Mouse (Mus musculus): ENCODE results near the gene Pirt.

Pirt gene

DNA sequence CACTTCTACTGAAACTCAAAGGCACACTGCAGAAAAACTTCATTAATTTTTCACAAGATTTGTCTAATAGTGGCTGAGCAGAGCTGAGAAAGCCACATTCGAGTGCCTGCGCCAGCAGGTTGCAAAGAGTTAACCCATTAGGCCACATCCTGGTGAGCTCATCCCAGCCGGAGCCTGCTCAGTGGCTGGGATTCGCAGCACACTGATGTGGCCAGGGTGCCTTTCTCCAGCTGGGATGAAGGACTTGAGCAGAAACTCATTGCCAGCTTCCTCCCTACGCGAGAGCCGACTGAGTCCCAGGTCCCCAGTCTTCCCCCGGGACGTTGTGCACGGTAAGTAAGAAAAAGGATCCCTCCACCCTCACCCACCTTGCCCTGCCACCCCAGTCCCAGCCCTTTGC, at the start of gene Pirt:
Gene Pirt (plus strand): TSS at position 171 of the 400 bp plus-strand sequence.
- DNase-seq = peak in 1 of 2 experiments; percentile 33

DNA sequence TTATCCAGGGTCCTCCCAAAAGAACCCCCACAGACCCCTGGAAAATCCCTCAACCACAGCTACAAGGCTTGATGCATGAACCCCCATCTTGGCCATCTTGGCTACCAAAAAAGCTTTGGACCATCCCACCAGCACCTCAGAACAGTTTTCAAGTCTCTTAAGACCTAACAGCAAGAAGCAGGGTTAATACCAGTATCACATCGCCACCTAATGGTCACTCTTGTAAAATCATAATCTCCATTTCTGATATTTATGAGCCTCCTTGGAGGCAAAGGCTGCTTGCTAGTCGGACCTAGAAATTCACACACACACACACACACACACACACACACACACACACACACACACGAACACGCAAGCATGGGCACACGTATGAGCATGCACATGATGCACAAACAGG, 40.1 kb upstream of the Pirt start:
- DNase-seq = no peak

DNA sequence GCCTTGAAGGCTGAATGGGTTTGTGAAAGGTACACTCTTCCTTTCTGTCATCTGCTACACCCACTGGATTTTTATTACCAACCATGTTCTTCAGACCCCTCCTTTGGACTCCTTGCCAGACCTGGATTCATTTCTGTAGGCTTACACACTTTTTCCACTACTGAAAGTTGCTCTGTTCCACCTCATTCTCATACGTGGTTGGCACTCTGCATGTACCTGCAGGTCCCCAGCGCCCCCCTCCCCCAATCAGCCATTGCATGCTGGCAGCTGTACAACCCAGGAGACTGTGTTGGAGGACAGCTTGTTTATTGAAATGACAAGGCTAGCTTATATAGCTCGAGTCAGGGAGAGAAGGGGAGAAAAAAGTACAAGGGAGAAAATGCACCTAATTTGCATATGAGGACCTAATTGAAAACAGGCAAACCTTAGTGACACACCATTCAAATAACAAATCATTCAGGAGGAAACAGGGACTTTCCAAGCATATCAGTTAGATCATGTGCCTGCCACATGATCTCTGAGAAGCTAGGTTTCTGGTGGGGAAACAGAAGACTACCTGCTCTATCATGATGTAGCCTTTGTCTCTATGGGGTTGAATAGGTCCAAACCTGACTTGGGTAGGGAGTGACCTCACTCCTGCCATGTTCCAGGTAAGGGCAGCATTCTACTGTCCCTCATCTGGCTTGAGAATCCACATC, 38.9 kb upstream of the Pirt start:
- DNase-seq = no peak

DNA sequence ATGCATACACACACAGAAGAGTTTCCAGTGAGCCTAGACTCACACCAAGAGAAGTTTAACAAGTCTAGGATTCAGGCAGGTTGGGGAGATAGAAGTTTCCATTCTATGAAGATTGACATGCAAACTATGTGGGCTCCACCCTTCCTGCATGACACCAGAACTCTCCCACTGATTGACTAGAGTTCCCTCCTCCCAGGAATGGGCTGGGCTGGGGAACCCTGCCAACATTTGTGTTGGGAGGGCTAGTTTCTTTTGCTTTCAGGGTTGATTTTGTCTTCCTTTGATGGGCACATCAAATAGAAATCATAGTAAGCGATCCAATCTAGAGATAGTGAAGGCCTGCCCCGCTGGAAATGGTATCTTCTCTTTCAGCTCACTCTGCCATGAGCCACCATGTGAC, 30.5 kb upstream of the Pirt start:
- peak; percentile 44 to 64 for DNase-seq

DNA sequence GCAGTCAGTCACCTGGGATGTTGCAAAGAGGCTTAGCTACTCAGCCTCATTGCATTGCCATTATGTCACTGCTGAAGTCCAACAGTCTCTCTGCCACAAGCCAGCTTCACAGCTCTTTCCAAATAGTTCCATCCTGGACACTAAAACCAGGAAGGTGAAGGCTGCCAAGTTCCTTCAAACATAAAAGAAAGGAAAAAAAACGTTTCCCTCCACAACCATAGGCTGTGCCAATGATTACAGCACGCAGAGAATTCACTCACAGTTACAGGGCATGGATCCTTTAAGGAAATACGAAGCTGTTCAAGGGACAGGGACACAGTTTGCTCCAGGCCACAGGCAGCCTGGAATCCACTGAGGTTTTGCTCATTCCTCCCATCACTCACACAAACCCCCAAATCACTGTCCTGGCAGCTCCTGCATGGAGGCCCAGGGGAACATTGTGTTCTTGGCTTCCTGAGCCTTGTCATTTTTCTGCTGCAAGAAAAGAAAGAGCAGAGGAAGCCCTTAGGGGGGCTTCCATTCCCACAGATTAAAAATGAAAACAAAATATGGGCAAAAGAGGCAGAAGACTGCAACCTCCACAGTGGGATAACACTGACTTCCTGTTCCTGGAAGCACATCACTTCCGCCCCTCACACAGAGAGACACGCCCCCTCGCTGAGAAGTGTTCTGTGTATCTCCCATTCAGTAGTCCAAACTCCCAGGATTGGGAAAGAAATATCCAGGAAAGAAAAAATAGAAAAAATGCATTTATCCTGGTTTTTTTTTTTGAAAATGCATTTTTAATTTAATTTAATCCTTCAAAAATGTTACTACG, 29.3 kb upstream of the Pirt start:
- DNase-seq = peak; percentile 20 to 59

DNA sequence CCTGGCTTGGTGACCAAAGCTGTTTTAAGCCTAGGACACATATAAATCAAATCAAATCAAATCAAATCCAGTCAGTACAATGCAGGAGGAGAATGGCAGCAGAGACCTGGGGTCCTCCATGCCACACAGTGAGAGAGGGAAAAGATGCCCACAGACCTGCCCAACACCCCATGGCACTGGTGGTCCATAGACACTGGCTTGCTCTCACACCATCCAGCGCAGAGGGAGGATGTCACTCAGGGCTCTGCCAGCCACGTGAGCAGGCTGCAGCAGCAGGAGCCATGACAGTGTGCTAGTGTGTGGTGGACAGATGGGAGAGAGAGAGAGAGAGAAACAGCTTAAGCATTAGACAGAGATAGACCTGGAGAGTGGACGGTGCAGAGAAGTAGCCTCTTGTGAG, 19.2 kb upstream of the Pirt start:
- DNase-seq = no peak

DNA sequence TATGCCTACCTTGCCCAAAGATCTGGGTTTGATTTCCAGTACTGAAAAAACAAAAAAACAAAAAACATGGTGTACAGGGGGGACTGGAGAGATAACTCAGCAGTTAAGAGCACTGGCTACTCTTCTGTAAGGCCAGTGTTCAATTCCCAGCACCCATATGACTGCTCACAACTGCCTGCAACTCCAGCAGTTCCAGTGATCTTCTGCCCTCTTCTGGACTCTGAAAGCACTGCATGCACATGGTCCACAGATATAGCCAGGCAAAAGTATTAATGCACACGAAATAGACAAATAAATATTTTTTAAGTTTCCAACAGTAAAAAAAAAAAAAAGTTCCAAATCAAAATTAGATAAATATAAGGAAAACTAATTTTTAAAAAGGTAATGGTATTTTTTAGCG, 13.0 kb upstream of the Pirt start:
- DNase-seq = no peak

DNA sequence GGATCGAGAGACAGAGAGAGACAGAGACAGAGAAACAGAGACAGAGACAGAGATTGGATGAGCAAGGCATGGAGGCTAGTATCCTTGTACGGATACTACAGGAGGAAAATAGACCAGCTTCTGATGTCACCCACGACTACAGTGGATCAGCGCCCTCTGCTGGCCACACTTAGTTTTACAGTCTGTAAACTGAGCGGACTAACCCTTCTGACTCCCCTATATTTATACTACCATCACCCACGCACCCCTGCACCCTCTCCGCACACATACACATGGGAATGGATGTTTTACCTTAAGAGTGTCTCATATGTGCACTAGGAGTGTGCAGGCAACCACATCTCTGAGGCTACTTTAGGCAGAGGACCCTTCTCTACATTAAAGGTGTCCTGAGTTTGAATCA, 12.4 kb upstream of the Pirt start:
- DNase-seq = peak; percentile 30 to 68

DNA sequence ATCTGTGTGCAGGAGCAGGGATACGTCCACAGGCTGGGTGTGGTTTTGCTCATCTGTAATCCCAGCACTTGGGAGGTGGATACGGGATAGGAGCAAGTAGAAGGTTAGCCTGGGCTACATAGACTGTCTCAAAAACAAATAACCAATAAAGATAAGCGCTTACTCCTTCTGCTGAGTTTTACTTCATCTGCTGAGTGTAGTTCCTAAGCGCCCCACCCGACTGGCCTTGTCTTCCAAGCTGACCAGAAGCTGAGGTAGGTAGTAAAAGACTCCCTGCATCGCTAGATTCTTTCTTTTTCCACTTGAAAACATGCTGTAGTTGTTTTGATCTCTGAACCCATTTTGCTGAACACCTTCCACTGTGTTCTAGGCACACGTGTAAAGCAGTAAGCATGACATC, 9.0 kb upstream of the Pirt start:
- no peak for DNase-seq

DNA sequence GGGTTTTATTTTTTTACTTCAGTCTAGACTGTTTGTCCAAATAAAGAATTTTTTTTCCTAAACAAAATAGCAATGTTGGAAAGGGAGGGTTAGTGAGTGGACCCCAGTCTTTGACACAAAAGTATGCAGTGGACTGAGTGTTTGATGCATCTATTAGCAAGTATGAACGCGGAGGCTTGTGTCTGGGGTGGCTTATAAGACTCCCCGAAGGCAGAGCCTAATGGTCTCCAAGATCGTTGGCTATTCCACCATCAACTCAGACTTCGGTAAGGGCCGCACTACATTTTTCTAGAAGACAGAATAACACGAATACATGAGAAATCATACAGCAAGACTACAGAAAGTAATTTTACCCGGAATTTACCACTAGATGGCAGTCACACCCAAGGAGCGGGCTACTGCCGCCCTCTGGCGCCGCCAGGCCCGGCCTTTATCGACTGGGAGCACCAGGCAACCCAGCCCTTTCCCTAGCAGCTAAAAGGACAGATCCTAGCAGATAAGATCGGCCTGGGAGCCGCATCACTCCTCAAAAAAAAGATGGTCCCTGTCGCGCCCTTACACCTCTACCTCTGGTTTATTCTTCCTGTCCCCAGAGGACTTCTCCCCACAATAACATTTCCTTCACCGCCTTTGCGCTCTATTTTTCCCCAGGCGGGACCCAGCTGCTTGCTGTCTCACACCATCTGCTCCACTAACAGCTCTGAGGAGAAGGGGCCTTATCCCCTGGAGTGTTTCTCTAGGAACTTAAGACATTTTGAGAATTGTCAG, 6.0 kb upstream of the Pirt start:
- DNase-seq = peak; percentile 74 to 82

DNA sequence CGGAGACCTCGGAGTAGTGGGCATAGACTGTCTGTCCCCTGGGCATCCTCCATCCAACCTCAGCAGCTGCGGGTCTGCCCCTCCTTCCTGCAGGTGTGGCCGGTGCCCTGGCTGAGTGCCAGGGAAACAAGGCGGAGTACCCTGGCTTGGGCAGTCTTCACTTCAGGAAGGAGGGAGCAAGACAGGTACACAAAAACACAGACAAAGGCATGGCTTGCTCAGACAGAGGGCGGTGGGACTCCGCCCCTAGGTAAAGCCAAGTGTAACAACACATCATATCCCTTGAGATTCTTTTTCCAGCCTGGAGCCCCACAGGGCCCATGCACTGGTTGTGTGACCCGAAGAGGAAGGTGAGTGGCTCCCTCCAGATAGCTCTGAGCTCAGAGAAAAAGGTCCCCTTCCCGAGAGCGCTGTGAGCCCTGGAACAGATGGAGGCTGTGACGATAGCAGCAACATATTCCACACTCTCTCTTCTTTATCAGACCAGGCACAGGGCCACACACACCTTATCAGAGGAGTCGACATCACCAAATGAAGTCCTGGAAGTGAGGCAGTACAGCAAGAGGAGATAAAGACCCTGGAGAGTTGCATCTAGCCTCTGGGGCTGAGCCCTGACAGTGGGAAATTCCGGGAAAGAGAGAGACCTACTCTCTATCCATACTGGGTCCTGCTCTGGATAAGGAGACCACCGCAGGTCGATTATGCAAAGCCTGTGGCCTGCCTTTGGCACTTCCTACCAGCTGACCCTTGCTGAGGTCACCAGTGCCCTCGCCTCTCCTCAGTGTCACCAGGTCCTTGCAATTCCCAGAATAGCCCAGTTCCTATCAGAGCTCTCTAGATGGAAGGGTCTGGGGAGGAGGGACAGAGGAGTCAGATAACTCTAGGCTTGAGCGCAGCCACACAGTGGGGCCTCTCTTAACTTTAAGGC, 1.0 kb downstream of the Pirt start:
- peak; percentile 15 to 28 for DNase-seq

DNA sequence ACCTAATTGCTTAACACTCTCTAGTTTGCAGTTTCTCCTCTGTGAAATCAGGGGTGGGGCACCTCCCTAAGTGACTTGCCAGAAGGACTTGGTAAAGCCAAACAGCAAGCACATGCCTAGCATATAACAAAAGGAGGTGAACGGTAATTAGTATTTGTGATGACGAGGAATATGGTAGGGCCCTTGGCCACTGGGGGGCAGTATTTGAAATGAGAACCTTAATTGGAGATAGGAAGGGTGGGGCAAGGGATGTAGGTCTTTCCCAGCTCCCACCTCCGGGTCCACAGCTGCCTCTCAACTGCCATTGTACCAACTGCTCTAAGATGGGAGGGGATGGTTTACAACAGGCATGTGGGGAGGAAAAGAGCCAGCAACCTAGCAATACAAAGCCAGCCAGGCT, 2.5 kb downstream of the Pirt start:
- DNase-seq = peak; percentile 25 to 63

DNA sequence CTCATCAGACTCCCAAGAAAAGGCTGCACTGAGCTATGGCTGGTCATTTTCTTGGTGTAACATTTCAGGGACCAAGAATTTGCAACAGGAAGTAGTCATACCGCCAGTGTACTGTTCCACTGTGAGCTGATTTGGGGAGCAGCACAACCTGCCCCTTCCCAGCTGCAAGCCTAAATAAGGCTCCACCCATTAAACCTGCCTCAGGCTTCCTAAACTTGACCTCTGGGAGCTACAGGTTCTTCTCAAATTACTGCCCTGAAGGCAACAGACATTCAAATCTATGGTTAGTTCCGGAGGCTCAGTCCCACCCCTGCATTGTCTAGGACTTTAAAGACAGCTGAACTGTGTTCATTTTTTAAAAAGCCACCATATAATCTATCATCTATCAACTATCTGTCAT, 8.2 kb downstream of the Pirt start:
- DNase-seq = no peak

DNA sequence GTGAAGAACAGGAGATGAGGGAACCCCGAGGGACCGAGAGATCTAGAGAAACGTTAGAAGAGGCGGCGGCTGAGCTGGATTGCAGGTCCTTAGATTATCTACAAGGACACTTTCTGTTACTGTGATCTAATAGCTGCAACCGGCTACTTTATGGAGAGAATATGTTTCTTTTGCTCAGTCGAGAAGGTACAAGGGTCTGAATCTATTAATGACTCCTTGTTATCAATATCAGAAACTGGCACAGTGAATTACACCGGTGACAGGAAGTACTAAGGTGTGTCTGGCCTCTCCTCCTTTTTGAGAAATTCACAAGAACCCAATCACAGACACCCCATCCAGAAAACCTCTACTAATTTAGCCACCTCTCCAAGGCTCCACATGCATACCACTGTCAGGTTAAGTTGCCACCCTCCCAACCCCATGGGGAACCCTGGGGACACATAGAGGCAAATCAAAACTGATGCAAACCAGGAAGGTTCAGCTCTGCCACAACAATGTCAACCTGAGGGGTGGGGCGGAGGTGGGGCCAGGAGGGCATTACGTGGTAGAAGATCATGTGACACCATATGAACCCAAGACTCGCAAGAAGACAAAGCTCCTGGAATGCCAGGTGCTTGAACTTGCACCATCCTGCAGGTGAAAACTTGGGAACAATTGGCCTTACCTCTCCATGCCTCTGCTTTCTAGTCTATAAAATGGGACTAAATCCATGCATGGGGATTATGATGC, 12.5 kb downstream of the Pirt start:
- DNase-seq = no peak

DNA sequence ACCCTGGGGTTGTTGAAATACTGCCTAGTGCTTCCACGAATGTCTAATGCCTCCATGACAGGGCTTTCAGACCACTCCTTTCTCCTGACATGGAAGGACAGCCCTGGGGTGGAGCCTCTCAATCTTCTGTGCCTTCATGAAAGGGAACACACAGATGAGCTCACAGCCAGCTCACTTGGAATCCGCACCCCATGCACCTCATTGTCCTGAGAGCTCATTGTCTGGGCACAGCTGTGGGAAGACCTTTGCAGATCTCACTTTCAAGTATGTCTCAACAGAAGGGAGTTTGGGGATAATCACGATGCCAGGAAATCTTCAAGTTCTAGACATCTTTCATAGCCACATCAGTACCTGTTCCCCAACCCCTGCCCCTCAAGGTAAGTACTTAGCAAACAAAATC, 16.5 kb downstream of the Pirt start:
- no peak for DNase-seq

DNA sequence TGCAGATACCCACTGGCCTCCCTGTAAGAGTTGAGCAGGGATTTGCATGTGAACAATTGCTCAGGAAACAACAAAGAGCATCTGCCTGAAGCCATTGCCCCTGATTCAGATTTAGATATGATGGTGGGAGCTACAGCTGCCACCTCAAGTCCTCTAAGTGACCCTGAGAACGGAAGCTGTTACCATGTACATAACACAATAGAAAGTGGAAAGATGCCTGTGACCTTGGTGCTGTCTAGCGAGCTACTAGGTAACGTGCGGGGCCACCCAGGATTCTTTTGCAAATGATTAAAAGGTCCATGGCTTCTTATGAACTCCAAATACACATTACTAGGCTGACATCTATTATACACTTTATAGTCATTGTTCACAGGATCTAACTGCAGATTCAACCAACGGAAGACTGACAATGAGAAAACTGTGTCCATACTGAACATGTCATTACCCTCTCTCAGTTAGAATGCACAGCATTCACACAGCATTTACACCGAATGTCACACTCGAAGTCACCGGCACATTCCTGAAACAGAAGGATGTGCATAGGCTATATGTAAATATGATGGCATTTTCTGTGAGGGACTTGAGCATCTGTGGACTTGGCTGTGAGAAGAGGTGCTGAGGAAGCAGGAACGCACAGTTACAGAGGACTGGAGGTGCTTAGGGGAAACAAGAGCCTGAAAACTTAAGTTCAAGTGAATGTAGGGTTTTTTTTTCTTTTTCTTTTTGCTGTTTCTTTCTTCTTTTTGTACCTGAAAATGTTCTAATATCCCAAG, 21.2 kb downstream of the Pirt start:
- no peak for DNase-seq

DNA sequence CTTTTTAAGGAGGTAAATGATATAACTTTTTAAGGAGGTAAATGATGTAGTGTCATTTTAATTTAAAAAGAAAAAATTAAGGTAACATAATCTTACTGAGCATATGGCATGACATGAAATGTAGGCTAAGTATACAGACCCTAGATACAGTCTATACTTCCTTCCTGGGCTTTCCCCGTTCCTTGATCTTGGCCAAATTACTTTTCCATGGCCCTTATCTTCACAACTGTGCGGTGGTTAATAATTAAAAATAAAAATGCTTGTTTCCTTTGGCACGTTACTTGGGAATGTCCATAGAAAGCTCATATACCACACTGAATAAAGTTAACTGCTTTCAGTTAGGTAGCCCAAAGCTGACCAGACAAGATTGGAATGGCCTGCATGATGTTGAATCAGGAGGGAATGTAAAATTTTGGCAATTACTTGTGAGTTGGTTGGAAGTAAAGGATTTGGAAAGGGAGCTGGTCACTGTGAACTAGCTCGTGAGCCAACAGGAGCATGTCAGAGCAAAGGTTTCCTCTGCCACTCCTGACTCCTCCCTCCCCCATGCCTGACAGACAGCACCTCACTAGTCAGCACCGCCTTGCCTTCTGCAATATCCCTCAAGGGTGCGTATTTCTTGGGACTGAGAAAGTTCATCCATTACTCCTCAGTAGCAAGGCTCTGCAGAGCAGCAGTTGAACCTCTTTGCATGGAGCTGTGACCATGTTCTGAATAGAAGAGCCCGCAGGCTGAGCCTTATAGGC, 22.8 kb downstream of the Pirt start:
- DNase-seq = no peak

DNA sequence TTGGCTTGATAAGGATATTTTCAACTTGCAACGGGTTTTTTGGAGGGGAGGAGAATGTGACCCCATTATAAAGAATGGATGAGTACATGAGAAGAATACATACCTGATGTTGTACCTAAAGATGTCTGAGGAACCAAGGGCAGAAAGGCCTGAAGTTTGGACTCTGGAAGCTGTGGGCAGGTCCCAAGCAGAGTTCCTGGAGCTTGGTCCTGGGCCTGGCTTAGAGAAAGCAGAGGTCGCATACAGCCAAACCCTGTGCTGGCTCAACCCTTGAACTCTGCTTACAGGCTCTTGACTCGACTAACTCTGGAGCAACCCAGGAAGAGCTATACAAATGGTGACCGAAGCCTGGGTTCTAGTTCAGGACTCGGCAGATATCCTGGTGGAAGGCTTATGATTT, 30.2 kb downstream of the Pirt start:
- DNase-seq = no peak

DNA sequence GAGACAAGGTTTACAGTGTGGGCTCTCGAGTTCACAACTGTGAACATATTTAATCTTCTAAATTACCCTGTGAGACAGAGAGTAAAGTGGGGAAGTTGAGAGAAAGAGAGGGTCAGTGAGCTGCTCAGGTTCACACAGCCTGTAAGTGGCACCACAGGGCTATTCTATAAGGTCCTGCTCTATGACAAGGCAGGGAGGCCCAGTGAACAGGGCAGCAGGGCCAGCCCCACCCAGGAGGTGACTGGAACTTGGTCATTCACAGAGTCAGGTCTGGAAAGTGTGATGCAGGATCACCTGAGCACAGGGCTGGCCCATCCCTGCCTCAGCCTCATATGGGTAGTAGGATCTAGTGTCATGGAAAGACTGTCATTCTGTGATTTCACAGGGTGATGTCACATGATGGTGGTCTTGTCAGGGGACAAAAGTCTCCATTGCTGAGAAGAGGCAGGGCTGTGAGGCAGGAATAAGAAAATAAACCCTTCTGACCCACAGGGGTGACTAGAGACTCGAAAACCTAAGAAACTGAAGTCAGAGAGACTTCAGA, 33.5 kb downstream of the Pirt start:
- DNase-seq = no peak

DNA sequence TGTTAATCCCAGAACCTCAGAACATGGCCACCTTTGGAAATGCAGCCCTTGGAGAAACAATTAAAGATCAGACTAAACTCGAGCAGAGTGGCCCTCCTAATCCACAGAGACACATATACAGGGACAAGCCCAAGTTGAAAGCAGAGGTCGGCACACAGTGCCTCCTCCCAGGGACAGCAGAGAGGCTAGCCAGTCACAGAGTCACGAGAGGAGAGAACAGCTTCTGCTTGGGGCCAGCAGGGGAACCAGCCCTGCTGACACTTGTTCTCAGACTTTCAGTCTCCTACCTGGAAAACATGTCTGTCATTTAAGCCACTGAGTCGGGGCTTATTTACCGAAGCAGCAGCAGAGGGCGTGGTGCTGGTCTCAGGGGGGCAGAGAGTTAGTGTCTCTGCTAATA, 34.7 kb downstream of the Pirt start:
- DNase-seq = no peak
